34 mouse cellular contexts compared by ENCODE assay signal in the genomic region with DNA sequence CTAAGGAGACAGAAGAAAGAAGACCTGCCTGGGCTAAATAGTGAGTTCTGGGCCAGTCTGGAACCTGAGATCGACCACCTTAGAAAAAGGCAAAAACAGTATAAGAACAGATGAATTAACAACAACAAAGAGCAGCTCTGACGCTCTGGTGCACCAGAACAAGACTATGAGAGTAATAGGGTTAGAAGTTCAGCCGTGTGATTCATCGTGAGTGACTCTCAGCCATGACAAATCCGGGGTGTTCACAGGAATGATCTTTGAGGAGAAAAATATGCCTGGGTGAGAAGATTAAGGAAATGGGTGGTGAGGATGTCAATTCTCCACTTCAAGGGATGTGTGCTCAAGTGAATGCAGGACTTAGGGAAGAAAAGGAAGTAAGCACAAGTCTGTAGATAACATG. TPM values are rescaled to one million over a fixed set of nuclear protein-coding genes. Genes with fewer than 3 reads are reported as not detected.
DNase-seq lines count a peak whose midpoint lies in the region; ATAC-seq lines count a peak whose summit lies in the region.
"Had no signal": no experiment of that assay in that cellular context is flagged by ENCODE, and none has a peak within 500 bp of the region (broad histone marks: within the 10 kb centered on the region; RNA-seq: fewer than 3 reads in every experiment).

No protein-coding gene starts in this region.

- no peak overlapping the region for H3K9ac ChIP-seq in forebrain, embryonic 13.5 days
- H3K9ac ChIP-seq: embryonic facial prominence, embryonic 13.5 days; heart, embryonic 13.5 days; hindbrain, embryonic 14.5 days had no signal

- no peaks in the 10 kb centered on the region for H3K4me1 ChIP-seq in forebrain, embryonic 13.5 days
- H3K4me1 ChIP-seq: embryonic facial prominence, embryonic 13.5 days; forebrain, embryonic 10.5 days; heart, embryonic 10.5 days; heart, embryonic 13.5 days had no signal

- no peak overlapping the region for H3K27ac ChIP-seq in forebrain, embryonic 13.5 days
- H3K27ac ChIP-seq: embryonic facial prominence, embryonic 13.5 days; forebrain, embryonic 10.5 days; heart, adult 2 months; heart, embryonic 10.5 days; heart, embryonic 13.5 days; hindbrain, embryonic 14.5 days; hindbrain, postnatal 0 days had no signal

- 21% methylated on average over 5 of the region's 5 CpGs for WGBS in forebrain, embryonic 13.5 days

- H3K4me2 ChIP-seq in forebrain, embryonic 13.5 days, result no peak overlapping the region
- H3K4me2 ChIP-seq: embryonic facial prominence, embryonic 13.5 days; heart, embryonic 13.5 days; hindbrain, embryonic 14.5 days had no signal

- no peak overlapping the region for H3K4me3 ChIP-seq in forebrain, embryonic 13.5 days
- H3K4me3 ChIP-seq: embryonic facial prominence, embryonic 13.5 days; forebrain, embryonic 10.5 days; heart, adult 2 months; heart, embryonic 10.5 days; heart, embryonic 13.5 days had no signal

- H3K9me3 ChIP-seq in forebrain, embryonic 13.5 days (replicated peaks), result no peaks in the 10 kb centered on the region
- H3K9me3 ChIP-seq: embryonic facial prominence, embryonic 13.5 days; forebrain, embryonic 10.5 days; G1E; heart, embryonic 10.5 days; heart, embryonic 13.5 days had no signal

- ATAC-seq in forebrain, embryonic 13.5 days, result no peak
- ATAC-seq: forebrain, embryonic 16.5 days; hindbrain, postnatal 0 days; inflammation-experienced regulatory T-cells, adult 6 months; intestine, embryonic 16.5 days had no signal

- peak; percentile 4 for DNase-seq in embryo, embryonic 10.5 days (ENCODE audit: low spot score)
- no peak for DNase-seq in embryo, embryonic 11 days
- peak; percentile 5 for DNase-seq in NIH3T3 (ENCODE audit: low read depth)
- DNase-seq in retina, embryonic 14.5 days (ENCODE audit: low spot score), result peak; percentile 38
- no peak for DNase-seq in thymus, postnatal 36 days
- DNase-seq: adrenal gland, adult 2 months; adrenal gland, postnatal 14 days; B cell, adult 2 months; cerebellum, adult 11-12 months; cerebellum, adult 8-10 months; cerebellum, postnatal 10 days; cerebellum, postnatal 36 days; gastrocnemius, postnatal 10 days; gastrocnemius, postnatal 36 days; heart, adult 2 months; heart, postnatal 14 days; heart, postnatal 4 days; kidney, adult 18-20 months had no signal

- H3K27me3 ChIP-seq in forebrain, embryonic 13.5 days, result no peaks in the 10 kb centered on the region
- H3K27me3 ChIP-seq: CH12.LX; embryonic facial prominence, embryonic 13.5 days; heart, embryonic 13.5 days had no signal

- no peaks in the 10 kb centered on the region for H3K36me3 ChIP-seq in forebrain, embryonic 13.5 days (ENCODE audit: poor library complexity, severe bottlenecking)
- H3K36me3 ChIP-seq: embryonic facial prominence, embryonic 13.5 days; forebrain, embryonic 10.5 days; G1E; heart, embryonic 10.5 days; heart, embryonic 13.5 days had no signal

RNA-seq across cellular contexts. Expression of gene Tmprss11g, which starts 6.9 kb away (rescaled TPM):
- polyA plus RNA-seq in forebrain, embryonic 13.5 days (2015; fragmentation: Nextera tagmentation; extraction: Ambion mirVana), result not detected in 2 replicates
- polyA plus RNA-seq: adrenal gland, adult 2 months; brain, embryonic 14.5 days; cortical plate, adult 2 months; forebrain, embryonic 10.5 days; forebrain, embryonic 16.5 days; G1E; heart, adult 2 months; heart, embryonic 10.5 days; heart, embryonic 13.5 days; heart, embryonic 16.5 days; hindbrain, embryonic 11.5 days; hindbrain, postnatal 0 days; inflammation-experienced regulatory T-cells, adult 6 months; intestine, embryonic 16.5 days had no signal

RNA-seq across cellular contexts. Expression of gene Tmprss11a, which starts 42.7 kb away (rescaled TPM):
- not detected in 2 replicates for polyA plus RNA-seq in forebrain, embryonic 13.5 days (2015; fragmentation: Nextera tagmentation; extraction: Ambion mirVana)
- polyA plus RNA-seq: adrenal gland, adult 2 months; forebrain, embryonic 10.5 days; forebrain, embryonic 16.5 days; G1E; heart, adult 2 months; heart, embryonic 10.5 days; heart, embryonic 13.5 days; heart, embryonic 16.5 days; hindbrain, embryonic 11.5 days; hindbrain, postnatal 0 days had no signal

Comparison
In these comparisons a context has a peak if more than half of its experiments do, and no peak if none do; other contexts are left out.
1. DNase-seq: peak in embryo, embryonic 10.5 days (single experiment), NIH3T3 (single experiment) and retina, embryonic 14.5 days (single experiment); none in embryo, embryonic 11 days (single experiment) and thymus, postnatal 36 days (0 of 2).